Mouse (Mus musculus) small intestine, adult 2 months (tissue): Measurements from ENCODE around the gene Gm6614.

Experiments used
- CTCF ChIP-seq: fragments of 200-500 bp; IDR thresholded peaks from 2 replicates; pipeline ENCODE4 v1.5.1; 2012; ENCODE audit warnings: low read depth, mild to moderate bottlenecking, control low read depth, inconsistent platforms, low read length, moderate library complexity, mixed read lengths; ENCODE audit not compliant: insufficient replicate concordance, insufficient read length; ENCODE audit errors: extremely low read depth
- POLR2A ChIP-seq: fragments of 200-500 bp; IDR thresholded peaks from 2 replicates; pipeline ENCODE4 v1.6.1; 2012; ENCODE audit warnings: low read depth, mild to moderate bottlenecking, control low read depth, inconsistent platforms, low read length, moderate library complexity

DNA sequence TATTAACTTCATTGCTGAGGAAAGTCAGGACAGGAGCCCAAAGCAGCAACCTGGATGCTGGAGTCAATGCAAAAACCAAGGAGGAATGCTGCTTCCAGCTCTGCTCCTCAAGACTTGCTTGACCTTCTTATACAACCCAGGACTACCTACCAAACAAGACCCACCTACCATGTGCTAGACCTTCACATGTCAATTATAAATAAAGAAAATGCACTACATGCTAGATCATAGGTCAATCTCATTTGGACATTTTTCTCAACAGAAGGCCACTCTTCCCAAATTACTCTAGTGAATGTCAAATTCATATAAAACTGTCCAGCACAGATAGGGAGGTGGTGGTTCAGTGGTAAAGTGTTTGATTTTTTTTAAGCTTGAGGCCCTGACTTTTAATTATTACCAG lies 64.4 kb downstream of the Gm6614 start, which contains the start of gene Slco1a1:
- TF ChIP-seq CTCF (no peak), POLR2A (no peak)
